Mouse (Mus musculus) lung, postnatal 0 days (tissue): ENCODE data around the gene Tsc2.

Experiments
- CTCF ChIP-seq: IDR thresholded peaks from 2 replicates; pipeline ENCODE4 v1.5.1; 2016; ENCODE audit warnings: antibody characterized with exemption, mild to moderate bottlenecking
- EP300 ChIP-seq: IDR thresholded peaks from 2 replicates; pipeline ENCODE4 v1.6.1; 2016; ENCODE audit warnings: antibody characterized with exemption, mild to moderate bottlenecking, control low read depth

DNA sequence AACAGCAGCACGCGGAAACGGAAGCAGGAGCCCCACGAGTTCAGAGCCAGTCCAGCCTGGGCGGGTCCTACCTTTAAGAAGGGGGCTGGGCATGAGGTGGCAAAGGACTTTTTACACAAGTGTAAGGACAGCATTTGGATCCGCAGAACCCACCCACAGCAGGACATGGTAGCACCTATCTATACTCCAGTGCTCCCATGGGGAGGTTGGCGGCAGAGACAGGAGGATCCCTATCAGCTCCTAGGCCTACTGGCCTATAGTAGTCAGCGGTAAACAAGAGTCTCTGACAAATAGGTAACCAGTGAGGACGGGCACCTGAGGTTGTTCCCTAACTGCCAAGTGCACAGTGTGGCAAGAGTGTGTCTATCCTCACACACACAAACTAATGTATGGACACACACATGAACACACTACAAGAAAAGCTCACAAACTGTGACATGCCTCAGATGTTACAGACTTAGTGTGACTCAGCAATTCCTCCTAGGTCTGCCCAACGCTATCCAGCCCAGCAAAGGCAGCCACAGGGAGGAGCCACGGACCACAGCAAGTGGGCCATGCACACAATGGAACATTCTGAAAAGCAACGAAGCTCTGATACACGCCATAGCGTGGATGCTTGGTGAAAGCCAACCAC, 14.8 kb downstream of the Tsc2 start:
- peak; percentile 33; the same call in 1 of the 2 replicates for TF ChIP-seq CTCF
- TF ChIP-seq EP300, result no peak
